Mouse (Mus musculus): ENCODE measurements around the gene Rgs6. TPM values are rescaled to one million over a fixed set of nuclear protein-coding genes. Genes with fewer than 3 reads are reported as not detected.

Rgs6 gene
- total RNA-seq, 2 experiments from 2014 or later, result 12.6 to 13.8 TPM

DNA sequence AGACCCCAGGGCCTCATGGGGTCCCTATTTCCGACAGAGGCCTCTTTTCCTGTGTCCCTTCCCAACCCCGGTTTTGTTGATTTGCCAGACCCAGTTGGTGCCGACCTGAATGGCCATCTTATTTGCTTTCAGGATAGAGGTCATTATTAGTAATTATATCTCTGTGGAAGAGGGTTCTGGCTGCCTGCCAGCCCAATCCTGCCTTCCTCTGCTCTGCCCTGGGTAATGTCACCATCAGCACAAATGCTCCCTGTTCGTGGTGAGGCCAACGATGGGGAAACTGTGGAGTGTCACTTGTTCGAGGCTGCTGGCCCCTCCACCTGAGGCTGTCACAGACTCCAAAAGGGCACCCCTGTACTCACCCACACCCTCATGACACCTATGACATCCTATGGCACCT is 621.4 kb downstream of the Rgs6 start:
- intact Hi-C loops (cut with DNase I), result loop anchor here (5.0 kb wide), 1 partner anchor 92 kb away; no protein-coding TSS in a partner anchor
- no peak for DNase-seq (ENCODE audit: low spot score)

DNA sequence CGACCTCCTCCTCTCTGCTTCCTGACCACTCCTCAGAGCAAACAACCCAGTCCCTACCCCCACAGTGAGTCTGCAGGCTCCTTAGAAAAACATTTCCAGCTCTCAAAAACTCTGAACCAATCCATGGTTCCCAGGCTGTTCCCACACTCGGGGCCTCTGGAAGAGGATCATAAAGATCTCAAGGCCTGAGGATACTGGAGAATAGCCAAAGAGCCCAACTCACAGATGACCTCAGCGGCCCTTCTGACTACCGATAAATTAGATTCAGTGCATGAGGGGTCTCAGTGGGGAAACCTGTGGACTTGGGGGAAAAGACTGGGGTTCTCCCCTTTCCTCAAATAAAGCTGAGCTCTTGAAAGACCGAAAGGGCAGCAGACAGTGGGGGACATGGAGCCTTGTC is 622.2 kb downstream of the Rgs6 start:
- intact Hi-C loops (cut with DNase I), result loop anchor here (5.0 kb wide), 1 partner anchor 292 kb away; no protein-coding TSS in a partner anchor
- DNase-seq (ENCODE audit: low spot score), result no peak

DNA sequence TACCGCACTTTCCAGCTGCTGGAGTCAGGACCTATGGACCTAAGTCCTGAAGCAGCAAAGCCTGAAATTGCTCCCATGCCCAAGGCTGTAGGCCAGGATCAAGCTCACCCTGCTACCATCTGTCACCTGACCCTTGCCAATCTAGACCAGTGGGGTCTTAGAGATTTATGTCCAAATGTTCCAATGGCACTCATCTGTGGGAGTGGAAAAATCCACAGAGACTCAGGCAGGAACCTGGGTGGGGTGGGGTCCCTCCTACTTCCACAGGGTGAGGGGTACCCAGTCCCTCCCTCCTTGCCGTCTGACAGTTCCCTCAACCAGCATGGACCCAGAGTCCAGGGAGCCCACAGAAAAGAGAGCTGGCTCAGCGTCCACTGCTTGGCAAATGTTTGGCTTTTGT is 622.6 kb downstream of the Rgs6 start:
- DNase-seq (ENCODE audit: low spot score), result no peak
- intact Hi-C loops (cut with DNase I), result loop anchor here (5.0 kb wide), 1 partner anchor 292 kb away; no protein-coding TSS in a partner anchor

DNA sequence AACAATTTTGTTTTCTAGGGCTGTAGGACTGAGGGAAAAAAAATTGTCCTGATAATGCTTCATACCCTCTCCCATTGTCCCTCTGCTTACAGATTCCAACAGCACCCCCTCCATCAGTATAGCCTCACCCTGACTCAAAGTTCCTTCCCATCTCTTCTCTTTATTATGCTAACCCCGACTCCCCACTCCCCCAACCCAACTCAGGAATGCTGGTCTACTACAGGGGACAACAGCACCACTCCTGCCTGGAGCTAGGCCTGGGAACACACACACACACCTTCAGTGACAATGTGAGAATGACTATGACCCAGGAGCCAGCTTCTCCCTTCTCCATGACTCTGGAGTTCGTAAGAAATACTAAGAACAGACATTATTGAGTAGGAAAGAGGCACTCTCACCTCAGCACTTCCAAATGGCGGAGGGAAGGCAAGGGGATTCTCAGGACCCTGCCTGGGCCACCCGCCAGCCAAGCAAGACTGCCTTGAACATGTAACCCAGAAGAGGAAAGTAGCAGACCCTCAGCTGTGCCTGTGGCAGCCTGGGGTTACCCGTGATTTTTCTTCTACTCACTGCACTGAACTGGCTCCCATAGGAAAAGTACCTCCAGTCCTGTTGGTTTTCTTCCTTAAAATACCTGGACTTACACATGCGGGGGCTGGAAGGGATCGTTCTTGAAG is 623.2 kb downstream of the Rgs6 start:
- intact Hi-C loops (cut with DNase I), result loop anchor here (5.0 kb wide), 1 partner anchor 291 kb away; no protein-coding TSS in a partner anchor
- no peak for DNase-seq (ENCODE audit: low spot score)

Measured in heart, postnatal 25 days (tissue).